ENCODE assay signal across 8 mouse cellular contexts in the genomic region with DNA sequence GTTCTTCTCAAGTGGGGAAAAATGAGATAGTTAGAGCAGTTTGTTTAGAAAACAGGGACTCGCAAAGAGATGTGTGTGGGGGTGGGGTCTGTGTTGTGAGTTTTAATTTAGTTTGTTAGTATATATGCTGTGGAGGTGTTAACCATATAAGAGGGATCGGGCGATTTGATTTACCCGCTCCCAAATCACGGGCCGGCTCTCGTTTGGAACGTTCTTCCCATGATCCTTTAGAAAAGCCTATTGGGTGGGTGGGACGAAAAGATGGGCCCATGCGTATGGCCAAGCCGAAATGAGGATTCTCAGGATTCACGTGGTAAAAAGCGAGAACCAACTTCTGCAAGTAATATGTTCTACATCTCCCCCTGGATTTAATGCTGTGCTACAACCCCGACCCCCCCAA. TPM values are rescaled to one million over a fixed set of nuclear protein-coding genes. Genes with fewer than 3 reads are reported as not detected.
DNase-seq lines count a peak whose midpoint lies in the region; ATAC-seq and TF ChIP-seq lines count a peak whose summit lies in the region.

No protein-coding gene starts in this region.

- under 1% methylated on average over 14 of the region's 14 CpGs for whole genome bisulfite sequencing in liver, adult 2 months

- no peak for TF ChIP-seq POLR2A in bone marrow macrophage, adult 2 months (IDR thresholded peaks at IDR 0.05; ENCODE audit: borderline replicate concordance, low read depth, low read length)
- no peak for TF ChIP-seq POLR2A in liver, adult 2 months (IDR thresholded peaks at IDR 0.05; ENCODE audit: extremely low read depth, insufficient read depth, low read length)

- DNase-seq in gastrocnemius, postnatal 10 days: peak; percentile 12
- DNase-seq in gastrocnemius, postnatal 14 days: no peak
- DNase-seq in 416B (ENCODE audit: low read depth): peak; percentile 74
- peak; percentile 59 for DNase-seq in liver, adult 2 months (ENCODE audit: extremely low read depth, low read depth, low spot score)
- peak; percentile 11 for DNase-seq in retina, adult 2 months (ENCODE audit: low read depth, low spot score)
- no peak for DNase-seq in T-cell, adult 2 months (ENCODE audit: low spot score)

- H3K4me3 ChIP-seq in bone marrow macrophage, adult 2 months (ENCODE audit: insufficient read depth, low read length): peak overlapping the region; percentile 83
- H3K4me3 ChIP-seq in liver, adult 2 months (ENCODE audit: insufficient read depth, low read depth, low read length): peak overlapping the region; percentile 99

- peaks cover 7% of the 10 kb centered on the region for H3K4me1 ChIP-seq in bone marrow macrophage, adult 2 months (ENCODE audit: control insufficient read depth, insufficient read depth, low read length)
- H3K4me1 ChIP-seq in liver, adult 2 months (ENCODE audit: control insufficient read depth, insufficient read depth, low read length): peaks cover 10% of the 10 kb centered on the region

- peak overlapping the region; percentile 90 for H3K9ac ChIP-seq in liver, adult 2 months (ENCODE audit: low read depth, low read length)

- peak; percentile 8; the same call in 1 of the 2 replicates for ATAC-seq in granulocyte monocyte progenitor cell, adult 5-6 weeks (replicated peaks; ENCODE audit: poor library complexity, severe bottlenecking)

- no peaks in the 10 kb centered on the region for H3K27me3 ChIP-seq in liver, adult 2 months (ENCODE audit: control insufficient read depth, insufficient read depth, low read length)

- no peaks in the 10 kb centered on the region; the same call in 1 of the 2 replicates for H3K79me2 ChIP-seq in liver, adult 2 months (ENCODE audit: control insufficient read depth, insufficient read depth, low read length)

- no peak for TF ChIP-seq CTCF in bone marrow macrophage, adult 2 months (IDR thresholded peaks at IDR 0.05; ENCODE audit: low read depth, low read length)
- TF ChIP-seq CTCF in liver, adult 2 months (IDR thresholded peaks at IDR 0.05; ENCODE audit: low read depth, low read length): no peak

- intact Hi-C loops in gastrocnemius, postnatal 14 days (cut with DNase I; ENCODE audit: low total_unique reads): no loop called here

- peak overlapping the region; percentile 81 for H3K27ac ChIP-seq in bone marrow macrophage, adult 2 months (ENCODE audit: insufficient read depth, low read depth, low read length)
- peak overlapping the region; percentile 89 for H3K27ac ChIP-seq in liver, adult 2 months (replicated peaks; ENCODE audit: insufficient read depth, low read depth, low read length)

- H3K36me3 ChIP-seq in liver, adult 2 months (ENCODE audit: control insufficient read depth, insufficient read depth, low read length): peaks cover 7% of the 10 kb centered on the region; the same call in 1 of the 2 replicates

RNA-seq across cellular contexts. Expression of a gene that starts 0.7 kb away (rescaled TPM):
- 1 to 10 TPM; 4.4 to 5.6 TPM for total RNA-seq in gastrocnemius, postnatal 10 days (2021)
- total RNA-seq in gastrocnemius, postnatal 14 days (2021): 1 to 10 TPM; 3.6 to 4.2 TPM
- polyA plus RNA-seq in bone marrow macrophage, adult 2 months (2012; ENCODE audit: insufficient read depth, insufficient read length, missing spikeins): 5.4 and 5.8 TPM in 2 replicates
- 10.0 and 18.7 TPM in 2 replicates for total RNA-seq in granulocyte monocyte progenitor cell, adult 5-6 weeks (2014; fragmentation: Nextera tagmentation)
- 16.9 and 22.4 TPM in 2 replicates for total RNA-seq in granulocyte monocyte progenitor cell, adult 5-6 weeks (2017)
- 4.4 and 4.6 TPM in 2 replicates for total RNA-seq in liver, adult 2 months (2014; rRNA removed)
- 2.1 and 2.4 TPM in 2 replicates for polyA plus RNA-seq in liver, adult 2 months (2012; rRNA removed)

RNA-seq across cellular contexts. Expression of a gene that starts 21.3 kb away (rescaled TPM):
- total RNA-seq in gastrocnemius, postnatal 10 days (2021): 10 to 100 TPM; 13.0 to 13.2 TPM
- 10 to 100 TPM in 1 of 2 experiments, 1 to 10 TPM in 1; 8.5 to 12.7 TPM for total RNA-seq in gastrocnemius, postnatal 14 days (2021)
- 21.0 and 29.4 TPM in 2 replicates for polyA plus RNA-seq in bone marrow macrophage, adult 2 months (2012; ENCODE audit: insufficient read depth, insufficient read length, missing spikeins)
- 13.5 and 26.5 TPM in 2 replicates for total RNA-seq in granulocyte monocyte progenitor cell, adult 5-6 weeks (2014; fragmentation: Nextera tagmentation)
- 9.0 and 15.9 TPM in 2 replicates for total RNA-seq in granulocyte monocyte progenitor cell, adult 5-6 weeks (2017)
- 11.0 and 11.2 TPM in 2 replicates for total RNA-seq in liver, adult 2 months (2014; rRNA removed)
- polyA plus RNA-seq in liver, adult 2 months (2012; rRNA removed): 3.7 and 3.8 TPM in 2 replicates

RNA-seq across cellular contexts. Expression of a gene that starts 40.7 kb away (rescaled TPM):
- total RNA-seq in gastrocnemius, postnatal 10 days (2021): under 1 TPM; 0.28 to 0.70 TPM
- total RNA-seq in gastrocnemius, postnatal 14 days (2021): under 1 TPM; 0.27 to 0.43 TPM
- polyA plus RNA-seq in bone marrow macrophage, adult 2 months (2012; ENCODE audit: insufficient read depth, insufficient read length, missing spikeins): 97.6 and 98.0 TPM in 2 replicates
- total RNA-seq in granulocyte monocyte progenitor cell, adult 5-6 weeks (2014; fragmentation: Nextera tagmentation): 6.0 and 13.8 TPM in 2 replicates
- total RNA-seq in granulocyte monocyte progenitor cell, adult 5-6 weeks (2017): 2.1 and 7.0 TPM in 2 replicates
- 1.3 and 1.8 TPM in 2 replicates for total RNA-seq in liver, adult 2 months (2014; rRNA removed)
- polyA plus RNA-seq in liver, adult 2 months (2012; rRNA removed): 0.29 and 0.31 TPM in 2 replicates

Comparison
In these comparisons a context has a peak if more than half of its experiments do, and no peak if none do; other contexts are left out.
1. DNase-seq: peak in gastrocnemius, postnatal 10 days (single experiment), 416B (single experiment), liver, adult 2 months (single experiment) and retina, adult 2 months (single experiment); none in gastrocnemius, postnatal 14 days (single experiment) and T-cell, adult 2 months (single experiment).